Mouse (Mus musculus) cerebral cortex, adult 2 months (tissue): ENCODE results near the gene Wdr18.

Experiments used
- WGBS: fragments of 180-500 bp; shearing (Covaris S2); methylation state at CpG from one replicate; pipeline ENCODE4 v1.1.7; 2018; 5-methylcytosine and 5-hydroxymethylcytosine counted together

Wdr18 gene

GRCm38 (mm10) chr10:79959847-79960601, at the start of gene Wdr18:
Gene Wdr18 (plus strand): TSS chr10:79960152.
- under 1% methylated on average over 61 of the region's 61 CpGs for WGBS

- 92% methylated on average over 4 of the region's 4 CpGs for WGBS
These were observed 49.4 kb upstream of the Wdr18 start, which contains the start of gene Gm26602 for GRCm38 (mm10) chr10:79910556-79910955. Gene Gm26602 (plus strand): TSS chr10:79910856.

- 76% methylated on average over 20 of the region's 20 CpGs for WGBS
These were observed 47.5 kb upstream of the Wdr18 start for GRCm38 (mm10) chr10:79912412-79912811.

GRCm38 (mm10) chr10:79914131-79914947, 45.6 kb upstream of the Wdr18 start:
- 64% methylated on average over 9 of the region's 11 CpGs for WGBS

- WGBS: 46% methylated on average over 7 of the region's 7 CpGs
These were observed 44.9 kb upstream of the Wdr18 start for GRCm38 (mm10) chr10:79914948-79915596.

GRCm38 (mm10) chr10:79916081-79916480, 43.9 kb upstream of the Wdr18 start:
- 5% methylated on average over 8 of the region's 8 CpGs for WGBS

- WGBS: 1% methylated on average over 42 of the region's 42 CpGs
These were observed 43.0 kb upstream of the Wdr18 start, which contains the start of gene Kiss1r for GRCm38 (mm10) chr10:79916808-79917531. Gene Kiss1r (plus strand): TSS chr10:79916971.

- WGBS: 63% methylated on average over 5 of the region's 5 CpGs
These were observed 42.3 kb upstream of the Wdr18 start for GRCm38 (mm10) chr10:79917532-79918100.

GRCm38 (mm10) chr10:79918231-79919078, 41.5 kb upstream of the Wdr18 start:
- 21% methylated on average over 35 of the region's 35 CpGs for WGBS

- WGBS: 16% methylated on average over 21 of the region's 21 CpGs
These were observed 40.6 kb upstream of the Wdr18 start for GRCm38 (mm10) chr10:79919251-79919849.

- WGBS: 29% methylated on average over 26 of the region's 26 CpGs
These were observed 39.7 kb upstream of the Wdr18 start for GRCm38 (mm10) chr10:79920056-79920890.

GRCm38 (mm10) chr10:79920958-79921535, 38.9 kb upstream of the Wdr18 start, which contains the start of gene R3hdm4:
Gene R3hdm4 (minus strand): TSS chr10:79921208.
- 8% methylated on average over 41 of the region's 41 CpGs for WGBS

- WGBS: 18% methylated on average over 34 of the region's 34 CpGs
These were observed 38.4 kb upstream of the Wdr18 start for GRCm38 (mm10) chr10:79921572-79921971.

GRCm38 (mm10) chr10:79924998-79925784, 34.8 kb upstream of the Wdr18 start:
- 9% methylated on average over 29 of the region's 29 CpGs for WGBS

- WGBS: 5% methylated on average over 15 of the region's 15 CpGs
These were observed 34.0 kb upstream of the Wdr18 start for GRCm38 (mm10) chr10:79925785-79926490.

- WGBS: under 1% methylated on average over 63 of the region's 63 CpGs
These were observed 33.2 kb upstream of the Wdr18 start, which contains the start of gene Arid3a for GRCm38 (mm10) chr10:79926491-79927323. Gene Arid3a (plus strand): TSS chr10:79927043.
